Mouse (Mus musculus) heart, adult 18-20 months (tissue): ENCODE data around the gene Fam81a. TPM values are rescaled to one million over a fixed set of nuclear protein-coding genes. Genes with fewer than 3 reads are reported as not detected.

Experiments
- DNase-seq, 2 experiments: peaks; one replicate each; pipeline ENCODE4 v3.0.0; 2021 to 2022; ENCODE audit warnings: mixed read lengths in 1 of 2
- total RNA-seq, 2 experiments: library from RNA; stranded (reverse); gene quantifications; 2 replicates each; pipeline ENCODE4 v1.2.3; 2021

Gene Fam81a
- total RNA-seq, 2 experiments from 2014 or later: 32.8 to 34.6 TPM

GRCm38 (mm10) chr9:70052730-70053129 is 89.6 kb downstream of the Fam81a start:
- DNase-seq: no peak

GRCm38 (mm10) chr9:70049839-70050238 is 92.5 kb downstream of the Fam81a start:
- no peak for DNase-seq

GRCm38 (mm10) chr9:70049416-70049783 is 93.0 kb downstream of the Fam81a start:
- no peak for DNase-seq

- DNase-seq: peak; percentile 74 to 77
These were observed 93.5 kb downstream of the Fam81a start for GRCm38 (mm10) chr9:70048751-70049415.

GRCm38 (mm10) chr9:70048280-70048679 is 94.1 kb downstream of the Fam81a start:
- no peak for DNase-seq

- DNase-seq: no peak
These were observed 94.5 kb downstream of the Fam81a start for GRCm38 (mm10) chr9:70047839-70048238.

- no peak for DNase-seq
These were observed 96.1 kb downstream of the Fam81a start for GRCm38 (mm10) chr9:70046255-70046654.

GRCm38 (mm10) chr9:70044865-70045264 is 97.5 kb downstream of the Fam81a start:
- no peak for DNase-seq

GRCm38 (mm10) chr9:70042935-70043334 is 99.4 kb downstream of the Fam81a start:
- DNase-seq: no peak

- DNase-seq: no peak
These were observed 100.2 kb downstream of the Fam81a start for GRCm38 (mm10) chr9:70042137-70042536.

- no peak for DNase-seq
These were observed 101.8 kb downstream of the Fam81a start for GRCm38 (mm10) chr9:70040570-70040969.

GRCm38 (mm10) chr9:70039597-70040385 is 102.6 kb downstream of the Fam81a start:
- DNase-seq: no peak

Other genes starting within 250 kb of the Fam81a start
- gene Bnip2, start 153.1 kb downstream of the Fam81a start, total RNA-seq: 100 to 1,000 TPM; 101 to 103 TPM
- 10 to 100 TPM; 50.2 to 56.3 TPM for gene Gtf2a2, start 130.0 kb downstream of the Fam81a start, total RNA-seq
- not detected for gene Gcnt3, start 104.5 kb downstream of the Fam81a start, total RNA-seq
- 10 to 100 TPM in 1 of 2 experiments, 1 to 10 TPM in 1; 9.7 to 11.2 TPM for gene Myo1e, start 64.8 kb upstream of the Fam81a start, total RNA-seq